Mouse (Mus musculus): ENCODE data around the gene Dctn3. TPM values are rescaled to one million over a fixed set of nuclear protein-coding genes. Genes with fewer than 3 reads are reported as not detected.

Gene Dctn3
- polyA plus RNA-seq, 1 experiment from 2014 or later = 180 TPM

DNA sequence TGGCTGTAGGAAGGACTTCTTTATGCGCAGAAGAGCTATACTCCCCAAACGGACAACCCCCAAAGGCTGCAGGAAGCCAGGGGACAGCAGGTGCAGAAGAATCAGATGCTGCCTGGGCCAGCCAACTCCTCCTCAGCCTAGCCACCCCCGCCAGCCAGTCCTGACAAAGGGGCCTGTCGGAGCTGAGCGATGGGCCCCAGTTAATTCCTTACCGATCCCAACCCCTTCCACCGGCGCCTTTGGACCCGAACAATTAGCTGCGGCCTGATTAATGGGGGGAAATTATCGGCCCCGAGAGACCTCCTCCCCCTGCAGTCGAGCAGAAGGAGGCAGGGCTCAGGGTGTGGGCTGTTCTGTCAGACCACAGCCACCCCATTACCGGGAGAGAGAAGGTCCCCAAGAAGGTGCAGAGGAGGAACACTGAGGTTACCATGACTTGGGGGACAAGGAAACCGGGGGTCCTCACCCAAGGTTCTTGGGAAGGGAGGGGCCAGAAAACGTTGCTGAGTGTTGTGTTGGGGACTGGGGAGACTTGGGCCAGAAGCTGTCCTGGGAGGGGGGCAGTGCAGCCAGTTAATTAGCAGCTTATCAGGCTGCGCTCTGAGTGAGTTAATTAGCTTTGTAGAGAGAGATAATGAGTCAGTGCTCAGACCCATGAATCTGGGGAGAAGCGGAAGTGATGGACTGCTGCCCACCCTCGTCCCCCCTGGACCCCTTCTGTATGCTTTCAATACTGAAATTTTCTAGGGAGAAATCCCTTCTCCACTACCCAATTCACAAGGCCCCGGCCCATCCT, 4.1 kb upstream of the Dctn3 start:
- H3K27me3 ChIP-seq (ENCODE audit: control insufficient read depth, insufficient read depth, low read length) = peaks cover 65% of the 10 kb centered on the region
- DNase-seq (ENCODE audit: low spot score) (peak; percentile 78), ATAC-seq (ENCODE audit: insufficient read depth, low FRiP score, low TSS enrichment) (peak; percentile 69; the same call in 1 of the 2 replicates)
- peak overlapping the region; percentile 29 for H3K9ac ChIP-seq (ENCODE audit: low read length)
- H3K9me3 ChIP-seq (ENCODE audit: control insufficient read depth, low read length) = no peaks in the 10 kb centered on the region
- no peaks in the 10 kb centered on the region for H3K36me3 ChIP-seq (ENCODE audit: control insufficient read depth, insufficient read depth, low read length)
- peaks cover 13% of the 10 kb centered on the region; the same call in 1 of the 2 replicates for H3K4me1 ChIP-seq (ENCODE audit: control insufficient read depth, insufficient read depth, low read length)
- H3K4me2 ChIP-seq (ENCODE audit: low read depth) = peak overlapping the region; percentile 22
- H3K27ac ChIP-seq (ENCODE audit: low read depth, low read length) = no peak overlapping the region
- 12% methylated on average over 20 of the region's 20 CpGs for WGBS
- H3K4me3 ChIP-seq (ENCODE audit: low read depth, low read length) = no peak overlapping the region

DNA sequence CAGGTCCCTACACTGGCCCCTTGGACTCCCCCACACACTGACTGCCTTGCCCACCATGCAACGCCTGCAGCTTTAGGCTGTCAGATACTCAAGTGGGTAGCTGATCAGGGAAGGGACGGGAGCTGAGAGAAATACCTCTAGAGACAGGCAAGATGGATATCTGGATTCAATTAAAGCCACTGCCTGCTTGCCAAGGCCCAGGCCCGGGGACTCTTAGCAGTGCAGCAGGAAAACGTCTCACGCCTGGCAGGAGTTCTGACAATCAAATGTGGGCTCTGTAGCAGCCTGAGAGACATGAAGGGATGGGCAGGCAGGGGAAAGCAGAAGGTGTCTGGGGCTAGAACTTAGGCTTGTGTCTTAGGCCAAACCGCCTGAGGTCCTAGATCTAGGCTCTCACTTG, 6.1 kb downstream of the Dctn3 start:
- DNase-seq (ENCODE audit: low spot score) (no peak), ATAC-seq (ENCODE audit: insufficient read depth, low FRiP score, low TSS enrichment) (no peak)
- Histone ChIP-seq H3K9me3 (ENCODE audit: control insufficient read depth, low read length) (no peaks in the 10 kb centered on the region), H3K4me1 (ENCODE audit: control insufficient read depth, insufficient read depth, low read length) (peaks cover 13% of the 10 kb centered on the region), H3K4me2 (ENCODE audit: low read depth) (no peak overlapping the region), H3K4me3 (ENCODE audit: low read depth, low read length) (no peak overlapping the region), H3K27ac (ENCODE audit: low read depth, low read length) (no peak overlapping the region), H3K9ac (ENCODE audit: low read length) (no peak overlapping the region), H3K36me3 (ENCODE audit: control insufficient read depth, insufficient read depth, low read length) (peaks cover 5% of the 10 kb centered on the region; the same call in 1 of the 2 replicates), H3K27me3 (ENCODE audit: control insufficient read depth, insufficient read depth, low read length) (no peaks in the 10 kb centered on the region)
- WGBS = 68% methylated on average over 6 of the region's 6 CpGs

DNA sequence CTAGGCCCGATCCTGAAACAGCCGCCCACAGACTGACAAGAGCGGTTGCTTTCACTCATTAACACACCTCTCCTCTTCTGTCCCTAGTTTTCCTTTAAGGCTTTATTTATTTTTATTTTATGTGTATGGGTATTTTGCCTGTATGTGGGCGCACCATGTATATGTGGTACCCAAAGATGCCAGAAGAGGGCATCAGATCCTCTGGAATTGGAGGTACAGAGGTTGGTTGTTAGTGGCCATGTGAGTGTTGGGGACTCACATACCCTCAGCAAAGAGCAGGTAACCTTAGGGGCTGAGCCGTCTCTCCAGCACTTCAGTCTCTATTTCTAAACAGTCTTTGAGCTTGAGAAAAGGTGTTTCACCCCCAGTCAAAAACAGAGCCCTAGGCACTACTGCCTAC, 7.4 kb downstream of the Dctn3 start:
- H3K27ac ChIP-seq (ENCODE audit: low read depth, low read length) = no peak overlapping the region
- WGBS = 83% methylated on average over 5 of the region's 5 CpGs
- no peak overlapping the region for H3K4me2 ChIP-seq (ENCODE audit: low read depth)
- no peaks in the 10 kb centered on the region for H3K27me3 ChIP-seq (ENCODE audit: control insufficient read depth, insufficient read depth, low read length)
- peaks cover 15% of the 10 kb centered on the region for H3K4me1 ChIP-seq (ENCODE audit: control insufficient read depth, insufficient read depth, low read length)
- ATAC-seq (ENCODE audit: insufficient read depth, low FRiP score, low TSS enrichment) (no peak), DNase-seq (ENCODE audit: low spot score) (no peak)
- H3K4me3 ChIP-seq (ENCODE audit: low read depth, low read length) = no peak overlapping the region
- H3K36me3 ChIP-seq (ENCODE audit: control insufficient read depth, insufficient read depth, low read length) = peaks cover 9% of the 10 kb centered on the region; the same call in 1 of the 2 replicates
- no peaks in the 10 kb centered on the region for H3K9me3 ChIP-seq (ENCODE audit: control insufficient read depth, low read length)
- no peak overlapping the region for H3K9ac ChIP-seq (ENCODE audit: low read length)

DNA sequence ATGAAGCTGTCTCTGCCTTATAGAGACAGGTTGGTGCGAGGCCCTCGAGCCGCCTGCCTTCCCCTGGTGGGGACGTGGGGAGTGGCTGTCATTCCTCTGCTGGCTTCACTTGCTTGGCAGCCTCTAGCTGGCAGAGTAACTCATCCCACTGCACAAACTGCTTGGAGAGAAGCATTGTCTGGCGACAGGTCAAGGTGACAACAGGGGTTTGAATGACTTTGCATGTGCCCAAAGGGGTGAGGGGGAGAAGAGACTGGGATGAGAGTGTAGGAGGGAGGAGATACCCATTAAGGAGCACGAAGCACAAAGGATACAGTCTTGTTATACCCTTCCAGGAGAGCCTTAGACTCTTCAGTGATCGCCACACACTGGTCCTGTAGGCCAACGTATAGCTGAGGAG, 7.9 kb downstream of the Dctn3 start:
- peaks cover 9% of the 10 kb centered on the region; the same call in 1 of the 2 replicates for H3K36me3 ChIP-seq (ENCODE audit: control insufficient read depth, insufficient read depth, low read length)
- H3K4me2 ChIP-seq (ENCODE audit: low read depth) = no peak overlapping the region
- no peak overlapping the region for H3K9ac ChIP-seq (ENCODE audit: low read length)
- H3K4me1 ChIP-seq (ENCODE audit: control insufficient read depth, insufficient read depth, low read length) = peaks cover 15% of the 10 kb centered on the region
- H3K9me3 ChIP-seq (ENCODE audit: control insufficient read depth, low read length) = no peaks in the 10 kb centered on the region
- no peak overlapping the region for H3K27ac ChIP-seq (ENCODE audit: low read depth, low read length)
- WGBS = 81% methylated on average over 8 of the region's 8 CpGs
- H3K27me3 ChIP-seq (ENCODE audit: control insufficient read depth, insufficient read depth, low read length) = no peaks in the 10 kb centered on the region
- H3K4me3 ChIP-seq (ENCODE audit: low read depth, low read length) = no peak overlapping the region
- ATAC-seq (ENCODE audit: insufficient read depth, low FRiP score, low TSS enrichment) (no peak), DNase-seq (ENCODE audit: low spot score) (no peak)

DNA sequence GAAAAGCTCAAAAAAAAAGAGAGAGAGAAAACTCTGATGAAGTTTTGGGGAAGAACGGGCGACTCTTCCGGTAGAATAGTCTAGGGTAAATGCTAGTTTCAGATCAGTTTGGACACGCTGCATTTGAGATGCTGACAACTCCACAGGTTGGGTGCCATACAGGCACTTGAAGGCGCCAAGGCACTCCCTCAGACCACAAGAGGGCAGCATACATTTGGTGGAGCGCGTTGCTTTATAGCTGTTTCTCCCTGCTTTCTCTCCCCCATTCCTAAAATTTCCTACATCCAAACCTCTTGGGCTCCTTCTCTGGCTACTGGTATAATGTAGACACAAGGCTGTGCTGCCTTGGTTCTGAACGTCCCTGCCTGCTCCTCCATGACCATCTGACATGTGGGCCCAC, 8.7 kb downstream of the Dctn3 start:
- Histone ChIP-seq H3K9ac (ENCODE audit: low read length) (no peak overlapping the region), H3K9me3 (ENCODE audit: control insufficient read depth, low read length) (no peaks in the 10 kb centered on the region), H3K36me3 (ENCODE audit: control insufficient read depth, insufficient read depth, low read length) (peaks cover 6% of the 10 kb centered on the region; the same call in 1 of the 2 replicates), H3K4me1 (ENCODE audit: control insufficient read depth, insufficient read depth, low read length) (peaks cover 15% of the 10 kb centered on the region), H3K27me3 (ENCODE audit: control insufficient read depth, insufficient read depth, low read length) (no peaks in the 10 kb centered on the region), H3K4me3 (ENCODE audit: low read depth, low read length) (peak overlapping the region; percentile 73; the same call in 1 of the 2 replicates), H3K4me2 (ENCODE audit: low read depth) (peak overlapping the region; percentile 72; the same call in 1 of the 2 replicates), H3K27ac (ENCODE audit: low read depth, low read length) (no peak overlapping the region)
- 21% methylated on average over 8 of the region's 8 CpGs for WGBS
- peak; percentile 55 for DNase-seq (ENCODE audit: low spot score)
- no peak for ATAC-seq (ENCODE audit: insufficient read depth, low FRiP score, low TSS enrichment)

DNA sequence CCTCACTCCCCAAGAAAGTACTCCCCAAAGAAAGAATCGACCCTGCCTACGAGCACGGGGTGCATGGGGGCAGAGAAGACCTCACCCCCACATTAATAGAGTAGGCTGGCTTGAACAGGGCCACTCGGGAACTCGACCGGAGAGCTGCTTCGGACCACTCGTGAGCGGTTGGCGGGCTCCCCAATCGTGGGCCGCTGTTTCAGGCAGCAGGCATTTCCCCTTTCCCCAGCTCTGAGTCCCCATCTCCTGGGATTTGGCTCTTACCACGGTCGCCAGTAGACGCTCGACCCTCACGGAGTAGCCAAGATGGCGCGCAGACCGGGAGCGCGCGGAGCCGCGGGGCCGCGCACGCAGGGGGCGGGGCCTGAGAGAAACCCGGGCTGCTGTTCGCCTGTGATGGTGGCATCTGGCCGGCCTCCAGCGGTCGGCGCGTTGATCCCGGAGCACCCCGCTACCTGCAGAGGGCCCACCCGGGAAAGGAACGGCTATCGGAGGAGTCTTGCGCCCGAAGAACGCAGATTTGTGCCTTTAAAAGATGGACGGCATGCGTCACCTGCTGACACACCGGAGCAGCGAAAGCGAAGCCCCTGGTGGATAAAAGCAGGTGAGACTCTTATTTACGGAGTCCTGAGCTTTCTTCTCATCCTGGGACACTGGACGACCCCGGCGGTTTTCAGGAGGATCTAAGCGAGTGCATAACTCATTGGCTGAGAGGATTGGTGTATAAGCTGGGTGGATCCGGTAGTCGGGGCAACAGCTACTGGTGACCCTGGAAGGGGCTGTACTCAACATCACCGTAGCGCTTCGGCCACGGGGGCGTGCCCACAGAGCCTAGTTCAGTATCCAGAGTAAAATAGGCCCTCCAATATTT, 9.5 kb downstream of the Dctn3 start, which contains the start of gene Rpp25l:
Gene Rpp25l (minus strand): TSS at position 338 of the 871 bp plus-strand sequence.
- under 1% methylated on average over 58 of the region's 61 CpGs for WGBS
- Histone ChIP-seq H3K27me3 (ENCODE audit: control insufficient read depth, insufficient read depth, low read length) (no peaks in the 10 kb centered on the region), H3K9ac (ENCODE audit: low read length) (peak within 1 kb of the TSS; percentile 82), H3K4me2 (ENCODE audit: low read depth) (peak within 1 kb of the TSS; percentile 72), H3K27ac (ENCODE audit: low read depth, low read length) (no peak within 1 kb of the TSS), H3K4me1 (ENCODE audit: control insufficient read depth, insufficient read depth, low read length) (peaks cover 15% of the 10 kb centered on the region), H3K36me3 (ENCODE audit: control insufficient read depth, insufficient read depth, low read length) (peaks cover 6% of the 10 kb centered on the region; the same call in 1 of the 2 replicates), H3K9me3 (ENCODE audit: control insufficient read depth, low read length) (no peaks in the 10 kb centered on the region), H3K4me3 (ENCODE audit: low read depth, low read length) (peak within 1 kb of the TSS; percentile 73)
- DNase-seq (ENCODE audit: low spot score) = peak; percentile 92
- peak; percentile 62 for ATAC-seq (ENCODE audit: insufficient read depth, low FRiP score, low TSS enrichment)

DNA sequence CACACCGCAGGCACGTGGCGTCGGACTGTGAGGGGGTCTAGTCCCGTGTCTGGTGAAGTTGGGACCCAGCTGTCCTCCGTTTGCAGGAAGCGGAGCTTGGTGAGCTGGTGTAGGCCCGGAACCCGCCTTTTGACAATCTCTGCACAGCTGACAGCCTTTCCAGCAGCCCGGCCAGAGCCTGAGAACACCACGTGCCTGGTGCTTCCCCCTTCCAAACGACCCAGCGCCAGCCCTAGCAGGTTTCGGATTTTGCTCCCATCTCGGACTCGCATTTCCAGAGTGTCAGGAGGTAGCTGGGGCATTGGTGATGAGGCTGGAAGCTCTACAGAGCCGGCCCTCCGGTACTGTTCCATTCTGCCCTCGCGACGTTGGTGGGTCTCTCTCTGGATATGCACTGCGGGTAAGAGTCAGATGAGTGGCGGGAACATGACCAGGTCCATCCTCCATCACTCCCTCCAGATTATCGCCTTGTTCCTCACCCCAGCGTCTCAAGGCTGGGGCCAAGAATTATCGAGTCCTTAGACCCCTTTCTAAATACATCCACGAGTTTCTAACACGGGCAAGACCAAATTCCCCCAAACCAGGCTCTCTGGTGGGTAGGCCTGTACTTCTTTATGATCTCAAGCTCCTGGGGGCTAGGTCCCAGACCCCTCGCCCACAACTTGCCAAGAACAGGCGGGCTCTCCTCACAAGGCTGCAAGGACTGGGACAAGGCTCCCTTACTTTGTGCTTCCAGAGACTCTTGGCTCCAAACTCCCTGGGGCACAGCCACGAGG, 10.4 kb downstream of the Dctn3 start:
- H3K36me3 ChIP-seq (ENCODE audit: control insufficient read depth, insufficient read depth, low read length) = peaks cover 6% of the 10 kb centered on the region; the same call in 1 of the 2 replicates
- no peak overlapping the region for H3K27ac ChIP-seq (ENCODE audit: low read depth, low read length)
- H3K9ac ChIP-seq (ENCODE audit: low read length) = peak overlapping the region; percentile 82
- 46% methylated on average over 31 of the region's 31 CpGs for WGBS
- peak overlapping the region; percentile 73 for H3K4me3 ChIP-seq (ENCODE audit: low read depth, low read length)
- ATAC-seq (ENCODE audit: insufficient read depth, low FRiP score, low TSS enrichment) (no peak), DNase-seq (ENCODE audit: low spot score) (no peak)
- H3K4me1 ChIP-seq (ENCODE audit: control insufficient read depth, insufficient read depth, low read length) = peaks cover 16% of the 10 kb centered on the region
- peak overlapping the region; percentile 72 for H3K4me2 ChIP-seq (ENCODE audit: low read depth)
- H3K27me3 ChIP-seq (ENCODE audit: control insufficient read depth, insufficient read depth, low read length) = no peaks in the 10 kb centered on the region
- H3K9me3 ChIP-seq (ENCODE audit: control insufficient read depth, low read length) = no peaks in the 10 kb centered on the region
